Mouse (Mus musculus) layer of hippocampus, adult 2 months (tissue): ENCODE measurements around the gene Cacng2. TPM values are rescaled to one million over a fixed set of nuclear protein-coding genes. Genes with fewer than 3 reads are reported as not detected.
A peak's percentile ranks its signal among the peaks of the same experiment; 100 is the strongest.

Experiments used
- DNase-seq, 2 experiments: peaks; one replicate each; pipeline ENCODE4 v3.0.0; 2022; ENCODE audit warnings: low spot score in 2 of 2
- H3K27ac ChIP-seq: fragments of 200-600 bp; 2 replicates; pipeline ENCODE4 v1.8.1; 2022
- H3K4me3 ChIP-seq: fragments of 200-600 bp; 2 replicates; pipeline ENCODE4 v1.8.1; 2022; ENCODE audit warnings: mild to moderate bottlenecking
- CTCF ChIP-seq: fragments of 200-600 bp; conservative IDR thresholded peaks from 2 replicates; pipeline ENCODE4 v1.8.1; 2022; ENCODE audit warnings: antibody characterized with exemption, mild to moderate bottlenecking, moderate library complexity
- total RNA-seq, 2 experiments: library from RNA; stranded (reverse); gene quantifications; 2 replicates each; pipeline ENCODE4 v1.2.3; 2021

Gene Cacng2
- total RNA-seq, 2 experiments from 2014 or later = 36.0 to 36.8 TPM

DNA sequence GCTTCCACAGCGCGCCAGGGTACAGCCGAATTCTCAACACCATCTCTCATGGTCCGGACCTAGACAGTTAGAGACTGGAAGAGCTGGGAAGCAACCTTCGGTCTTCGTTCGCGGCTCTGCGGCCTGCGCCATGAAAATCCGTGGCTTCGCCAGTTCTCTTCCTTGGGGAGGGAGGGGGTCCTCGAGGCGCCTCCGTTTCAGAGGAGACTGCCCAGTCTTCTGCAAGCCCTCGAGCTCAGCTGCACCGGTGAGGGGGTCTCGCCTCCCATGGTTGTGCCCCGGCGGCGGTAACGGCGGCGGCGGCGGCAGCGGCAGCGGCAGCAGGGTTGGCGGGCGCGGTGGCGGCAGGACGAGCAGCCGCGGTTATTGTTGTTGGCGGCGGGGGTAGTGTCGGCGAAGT, 580 bp downstream of the Cacng2 start:
- Histone ChIP-seq H3K27ac (peak overlapping the region; percentile 88), H3K4me3 (peak overlapping the region; percentile 70)
- no peak for DNase-seq
- no peak for TF ChIP-seq CTCF

DNA sequence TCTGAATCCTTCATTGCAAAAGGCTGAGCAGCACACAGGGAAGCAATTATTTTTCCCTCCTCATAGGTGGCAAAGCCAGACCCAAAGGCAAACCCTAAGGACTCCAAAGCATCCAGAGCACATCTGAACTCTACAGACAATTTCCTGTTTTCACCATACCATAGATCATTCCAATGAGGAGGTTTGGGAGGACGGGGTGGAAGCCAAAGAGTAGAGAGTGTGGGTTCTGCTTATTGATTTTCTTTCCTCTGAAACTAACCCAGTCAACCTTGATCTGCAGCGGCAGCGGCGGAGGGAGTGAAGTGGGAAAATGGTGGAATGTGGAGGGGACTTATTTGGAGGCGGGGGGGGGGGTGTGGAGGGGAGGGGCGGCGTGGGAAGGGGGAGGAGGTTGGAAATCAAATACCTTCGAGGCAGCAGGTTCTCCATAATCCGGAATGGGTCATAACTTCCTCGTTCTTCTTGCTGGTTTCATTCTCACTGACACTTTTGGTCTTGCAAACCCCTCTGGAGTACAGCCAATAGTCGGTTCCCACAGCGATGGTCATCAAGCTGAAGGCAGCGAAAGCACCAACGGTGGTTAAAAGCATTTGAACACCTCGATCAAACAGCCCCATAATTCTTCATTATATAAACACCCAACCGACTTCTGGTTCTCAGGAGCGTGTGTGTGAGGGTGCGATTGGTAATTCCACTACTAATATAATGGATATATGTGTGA, 1.4 kb downstream of the Cacng2 start:
- no peak for DNase-seq

DNA sequence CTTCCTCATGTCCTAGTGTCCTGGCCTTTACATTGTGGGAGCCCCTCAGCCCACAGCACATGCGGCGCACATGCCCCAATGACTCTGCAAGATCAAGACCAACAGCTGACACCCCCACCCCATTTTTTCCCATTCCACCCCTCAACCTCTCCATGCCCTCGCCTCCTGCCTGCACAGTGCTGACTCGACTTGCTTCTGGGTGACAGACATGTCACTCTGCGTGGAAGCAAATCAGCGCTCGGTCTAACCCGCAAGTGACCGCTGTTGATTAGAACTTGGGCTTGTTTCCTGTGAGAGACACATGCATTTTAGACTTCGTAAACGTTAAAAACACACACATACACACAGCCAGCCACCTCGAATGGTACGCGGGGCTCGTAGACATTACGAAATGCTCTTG, 2.1 kb downstream of the Cacng2 start:
- DNase-seq = no peak
- H3K27ac ChIP-seq = peak overlapping the region; percentile 88
- TF ChIP-seq CTCF = no peak
- peak overlapping the region; percentile 70 for H3K4me3 ChIP-seq

More for the DNA sequence above, 1.4 kb downstream of the Cacng2 start:
- peak overlapping the region; percentile 88 for H3K27ac ChIP-seq
- peak overlapping the region; percentile 70 for H3K4me3 ChIP-seq
- no peak for TF ChIP-seq CTCF

DNA sequence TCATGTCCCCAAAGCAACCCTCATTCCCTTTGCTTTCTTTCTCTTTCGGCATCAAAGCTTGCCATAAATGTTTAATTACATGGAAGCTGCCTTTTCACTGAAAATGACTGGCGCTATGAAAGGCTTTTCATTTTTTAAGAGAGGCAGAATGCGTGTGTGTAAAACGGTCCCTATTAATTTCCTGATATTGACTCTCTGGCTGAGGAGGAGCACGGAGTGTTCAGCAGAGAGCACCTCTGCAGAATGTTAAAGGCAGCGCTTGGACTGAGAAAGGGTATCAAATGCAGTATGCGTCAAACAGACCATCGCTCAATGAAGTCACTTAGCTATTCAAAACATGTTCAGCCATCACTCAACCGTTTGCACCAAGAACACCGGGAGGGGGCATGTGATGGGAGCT, 2.9 kb downstream of the Cacng2 start:
- no peak for TF ChIP-seq CTCF
- Histone ChIP-seq H3K27ac (peak overlapping the region; percentile 88; the same call in 1 of the 2 replicates), H3K4me3 (peak overlapping the region; percentile 70)
- no peak for DNase-seq

DNA sequence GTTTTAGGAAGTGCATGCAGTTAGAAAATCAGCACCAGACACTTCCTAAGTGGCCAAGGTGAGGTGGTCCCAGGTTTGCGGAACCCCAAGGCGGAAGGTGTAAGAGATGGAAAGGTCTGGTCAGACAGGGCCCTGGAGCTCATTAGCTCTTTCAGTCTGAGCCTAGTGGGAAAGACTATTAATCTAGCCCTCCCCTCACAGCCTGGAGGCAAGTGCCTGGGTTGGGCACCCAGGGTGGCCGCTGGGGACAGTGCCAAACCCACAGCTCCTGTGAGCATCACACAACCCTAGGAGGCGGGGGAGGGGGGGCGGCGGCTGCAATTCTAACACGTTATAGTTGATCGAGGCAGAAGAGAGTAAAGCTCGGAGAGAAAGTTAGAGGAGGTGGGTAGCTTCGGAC, 3.6 kb downstream of the Cacng2 start:
- peak overlapping the region; percentile 70 for H3K4me3 ChIP-seq
- no peak for TF ChIP-seq CTCF
- 0 out of 2 replicates have a peak overlapping the region, but pooled peaks have one; percentile 88 for H3K27ac ChIP-seq
- no peak for DNase-seq

DNA sequence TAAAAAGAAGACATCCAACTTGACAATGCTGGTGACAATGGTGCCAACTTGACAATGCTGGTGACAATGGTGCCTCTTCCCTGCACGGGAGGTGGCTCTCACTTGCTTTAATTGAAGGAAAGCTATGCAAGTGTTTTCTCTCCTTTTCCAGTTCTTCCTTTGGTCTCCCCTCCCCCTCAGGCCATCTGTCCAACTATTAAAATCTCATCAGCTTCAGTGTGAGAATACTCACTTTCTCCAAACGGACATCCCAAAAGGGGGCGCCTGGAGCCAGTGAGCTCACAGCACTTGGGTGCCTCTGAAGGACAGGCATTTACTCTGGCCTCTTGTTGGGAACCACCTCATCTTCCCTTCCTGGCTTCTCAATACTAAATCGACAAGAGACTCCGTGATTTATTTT, 20.3 kb downstream of the Cacng2 start:
- no peak overlapping the region for H3K27ac ChIP-seq
- DNase-seq = no peak
- H3K4me3 ChIP-seq = no peak overlapping the region
- TF ChIP-seq CTCF = no peak

DNA sequence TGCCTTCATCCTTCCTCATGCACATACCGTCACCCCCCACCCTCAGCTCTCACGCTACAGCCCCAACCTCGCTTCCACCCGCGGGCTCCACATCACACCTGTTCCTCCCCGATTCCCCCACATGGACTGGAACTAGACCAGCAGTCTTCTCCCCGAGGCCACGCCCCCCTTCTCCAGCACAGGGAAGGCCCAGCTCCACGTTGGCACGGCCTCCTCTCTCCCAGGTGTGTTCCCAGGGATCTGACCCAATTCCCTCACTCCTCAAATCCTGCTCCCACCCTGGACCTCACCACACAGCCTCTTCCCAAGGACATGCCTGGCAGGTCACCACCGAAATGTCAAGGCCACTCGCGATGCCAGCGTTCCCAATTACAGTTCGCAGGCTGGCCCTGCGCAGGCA, 23.8 kb downstream of the Cacng2 start:
- DNase-seq = no peak
- TF ChIP-seq CTCF = no peak
- H3K27ac ChIP-seq = no peak overlapping the region

DNA sequence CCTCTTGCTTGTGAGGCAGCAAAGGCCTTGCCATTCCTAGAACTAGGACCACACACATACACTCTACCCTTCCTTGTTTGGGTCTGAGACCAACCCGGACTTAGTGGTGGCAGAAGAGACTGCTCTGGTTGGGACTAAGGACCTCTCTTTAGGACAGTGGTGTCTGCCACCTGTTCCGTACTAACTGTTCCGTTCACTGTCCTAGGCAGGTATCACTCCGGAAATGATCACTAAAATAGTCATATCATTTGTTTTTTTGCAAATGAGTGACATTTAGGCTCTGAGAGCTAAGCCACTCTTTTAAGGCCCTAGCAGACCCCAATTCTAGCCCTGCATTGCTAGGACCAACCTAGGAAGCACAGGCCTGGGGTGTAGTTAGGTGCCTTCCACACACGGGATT, 26.2 kb downstream of the Cacng2 start:
- Histone ChIP-seq H3K4me3 (no peak overlapping the region), H3K27ac (no peak overlapping the region)
- no peak for TF ChIP-seq CTCF
- DNase-seq = no peak

More for the DNA sequence above, 23.8 kb downstream of the Cacng2 start:
- H3K4me3 ChIP-seq = no peak overlapping the region

DNA sequence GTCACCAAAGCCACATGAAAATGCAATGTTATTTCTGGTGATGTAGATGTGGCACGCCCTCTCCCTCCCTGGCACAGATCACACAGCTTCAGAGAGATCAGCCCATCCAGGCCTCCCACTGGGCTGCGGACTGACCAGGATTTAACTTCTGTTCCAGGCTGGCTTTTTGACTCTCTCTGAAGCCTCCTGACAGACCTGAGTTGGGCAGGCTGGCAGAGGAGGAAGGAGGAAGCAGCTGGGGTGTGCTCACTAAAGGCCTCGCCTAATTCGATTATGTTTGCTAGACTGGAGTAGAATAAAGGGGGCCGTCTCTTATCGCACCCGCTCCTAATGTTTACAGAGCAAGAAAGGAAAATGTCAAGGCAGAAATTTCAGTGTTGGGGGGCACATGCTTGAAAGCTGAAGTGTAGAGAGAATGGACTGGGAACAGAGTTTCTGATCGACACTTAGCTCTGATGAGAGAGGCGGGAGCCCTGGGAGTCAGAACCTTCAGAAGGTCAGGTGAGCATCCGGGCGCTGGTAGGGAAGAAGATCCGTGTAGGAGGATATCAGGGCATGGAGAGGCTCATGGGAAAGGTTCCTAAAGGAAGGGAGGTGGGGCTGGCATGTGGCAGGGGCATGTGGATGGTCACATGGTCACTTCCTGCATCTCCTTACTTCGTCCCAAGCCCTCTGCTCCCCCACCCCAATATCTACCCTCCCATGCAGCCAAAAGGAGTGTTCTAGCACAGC, 36.8 kb downstream of the Cacng2 start:
- DNase-seq = no peak
- Histone ChIP-seq H3K4me3 (no peak overlapping the region), H3K27ac (no peak overlapping the region)
- TF ChIP-seq CTCF = no peak

DNA sequence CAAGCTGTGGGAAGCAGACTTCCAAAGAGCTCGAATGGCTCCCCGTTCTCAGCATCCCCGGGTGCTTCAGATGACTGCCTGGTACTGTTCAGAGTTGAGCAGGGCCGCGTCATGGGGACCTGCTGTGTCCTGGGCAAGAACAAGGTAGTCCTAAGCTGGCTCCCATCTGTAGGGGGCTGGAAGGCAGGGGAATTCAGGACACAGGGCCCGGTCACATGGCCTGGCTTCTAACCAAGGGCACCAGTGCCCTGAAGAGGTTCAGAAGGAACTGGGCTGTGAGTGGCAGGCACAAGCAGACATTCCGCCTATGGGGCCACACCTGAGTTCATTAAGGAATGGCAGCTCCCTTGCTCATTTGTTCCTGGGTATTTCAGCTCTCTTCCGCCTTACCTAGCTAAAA, 37.7 kb downstream of the Cacng2 start:
- TF ChIP-seq CTCF = no peak
- no peak for DNase-seq
- Histone ChIP-seq H3K4me3 (no peak overlapping the region), H3K27ac (no peak overlapping the region)

DNA sequence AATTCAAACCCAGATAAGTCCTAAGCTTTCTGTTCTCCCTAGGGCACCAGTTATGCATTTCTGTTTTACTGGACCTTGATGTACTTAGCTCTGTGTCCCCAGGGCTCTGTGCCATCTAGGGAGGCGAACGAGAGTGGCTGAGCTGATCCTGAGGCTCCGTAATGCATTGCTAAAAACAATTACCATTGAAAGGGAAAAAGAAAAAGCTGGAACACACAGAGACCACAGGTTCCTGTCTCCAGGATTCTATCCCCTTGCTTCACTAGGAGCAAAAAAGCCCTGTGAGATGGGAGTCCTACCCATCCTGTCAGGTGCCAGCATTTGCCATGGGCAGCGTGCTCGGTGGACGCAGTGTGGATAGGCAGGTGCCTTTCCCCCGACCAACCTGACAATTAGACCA, 38.4 kb downstream of the Cacng2 start:
- H3K27ac ChIP-seq = no peak overlapping the region
- no peak for DNase-seq
- no peak for TF ChIP-seq CTCF
- no peak overlapping the region for H3K4me3 ChIP-seq

DNA sequence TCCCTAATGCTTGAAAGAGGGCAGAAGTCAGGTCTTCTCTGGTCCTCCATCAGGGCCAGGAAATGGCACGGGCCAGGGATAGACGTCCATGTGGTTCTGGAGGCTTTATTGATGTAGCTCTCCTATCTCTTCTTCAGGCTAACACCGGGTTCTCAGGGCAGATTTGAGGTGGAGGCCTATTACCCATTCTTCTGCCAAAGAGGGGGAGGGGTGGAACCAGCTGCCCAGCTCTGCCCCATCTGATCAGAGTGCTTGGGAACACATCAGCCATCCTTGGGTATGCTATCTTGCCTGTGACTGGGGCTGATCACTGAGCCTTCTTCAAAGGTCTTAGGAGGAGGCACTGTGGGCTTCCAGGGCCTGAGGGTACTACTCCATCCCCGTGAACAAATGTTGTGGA, 39.5 kb downstream of the Cacng2 start:
- H3K27ac ChIP-seq = no peak overlapping the region
- no peak overlapping the region for H3K4me3 ChIP-seq
- TF ChIP-seq CTCF = no peak
- no peak for DNase-seq

DNA sequence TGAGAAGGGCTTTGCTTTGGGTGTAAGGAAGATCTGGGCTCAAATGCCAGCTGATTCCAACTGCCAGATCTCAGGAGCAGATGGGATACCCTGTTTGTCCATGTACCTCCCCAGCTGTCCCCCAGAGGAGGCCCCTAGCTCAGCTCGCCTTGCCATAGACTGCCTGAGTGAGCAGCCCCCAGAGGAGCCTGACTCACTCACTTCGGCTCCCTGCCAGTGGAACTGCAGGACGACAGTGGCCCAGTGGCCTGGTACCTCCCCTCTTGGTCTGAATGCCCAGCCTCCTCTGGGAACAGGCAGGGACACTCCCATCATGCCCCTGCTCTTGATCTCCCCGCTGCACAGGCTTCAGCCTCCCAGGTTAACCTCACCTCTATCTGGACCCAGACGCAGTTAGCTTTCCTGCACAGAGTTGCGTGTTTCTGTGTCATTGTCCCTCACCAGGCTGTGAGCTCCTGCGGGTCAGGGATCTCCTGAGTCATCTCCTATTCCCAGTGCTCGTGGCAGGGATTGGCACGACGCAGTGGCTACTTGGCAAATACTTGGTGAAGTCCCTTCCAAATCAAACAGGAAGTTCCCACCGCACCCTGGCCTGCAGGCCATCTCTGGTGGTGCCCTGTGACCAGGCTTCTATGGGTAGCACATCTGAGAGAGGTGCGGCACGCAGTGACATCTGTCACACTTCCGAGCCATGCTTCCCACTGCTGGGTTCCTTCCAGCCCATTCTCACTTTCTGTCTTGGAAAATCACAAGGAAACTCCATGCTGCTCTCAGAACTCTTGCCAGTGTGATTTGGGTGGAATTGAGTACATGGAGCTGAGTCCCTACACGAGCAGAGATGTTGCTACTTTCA, 40.8 kb downstream of the Cacng2 start:
- DNase-seq = no peak
- Histone ChIP-seq H3K4me3 (no peak overlapping the region), H3K27ac (no peak overlapping the region)
- TF ChIP-seq CTCF = no peak
